Mouse (Mus musculus) embryonic facial prominence, embryonic 11.5 days (tissue): ENCODE results near the gene Tsfm. TPM values are rescaled to one million over a fixed set of nuclear protein-coding genes. Genes with fewer than 3 reads are reported as not detected.

Experiments
- ATAC-seq: fragments of 200-750 bp; cut with Nextera tagmentation; replicated peaks from 2 replicates; pipeline ENCODE4 v1.8.0; 2017; ENCODE audit warnings: low read depth; ENCODE audit not compliant: insufficient number of reproducible peaks, low FRiP score, low TSS enrichment
- DNase-seq: peaks from one replicate; pipeline ENCODE4 v3.0.0-alpha.2; 2015; ENCODE audit warnings: low spot score
- H3K27ac ChIP-seq: fragments of 300-500 bp; sonication (generic); replicated peaks from 2 replicates; pipeline ENCODE4 v1.5.1; 2014; ENCODE audit warnings: mild to moderate bottlenecking, low read depth, low read length, control low read depth
- H3K27me3 ChIP-seq: fragments of 300-500 bp; sonication (generic); 2 replicates; pipeline ENCODE4 v1.6.1; 2014; ENCODE audit warnings: mild to moderate bottlenecking, low read length, moderate library complexity, mixed read lengths; ENCODE audit not compliant: control insufficient read depth, insufficient read depth
- H3K36me3 ChIP-seq: fragments of 300-500 bp; sonication (generic); replicated peaks from 2 replicates; pipeline ENCODE4 v1.6.1; 2014; ENCODE audit warnings: low read depth, mild to moderate bottlenecking, low read length, moderate library complexity, mixed read lengths; ENCODE audit not compliant: control insufficient read depth, insufficient read depth
- H3K4me1 ChIP-seq: fragments of 300-500 bp; sonication (generic); 2 replicates; pipeline ENCODE4 v1.6.1; 2014; ENCODE audit warnings: low read length, mixed read lengths; ENCODE audit not compliant: control insufficient read depth, insufficient read depth
- H3K4me2 ChIP-seq: fragments of 300-500 bp; sonication (generic); 2 replicates; pipeline ENCODE4 v1.6.1; 2014; ENCODE audit warnings: low read depth, mild to moderate bottlenecking, control low read depth, low read length, moderate library complexity
- H3K4me3 ChIP-seq: fragments of 300-500 bp; sonication (generic); 2 replicates; pipeline ENCODE4 v1.5.1; 2014; ENCODE audit warnings: low read depth, low read length, control low read depth
- H3K9ac ChIP-seq: fragments of 300-500 bp; sonication (generic); replicated peaks from 2 replicates; pipeline ENCODE4 v1.6.1; 2014; ENCODE audit warnings: mild to moderate bottlenecking, control low read depth, low read length
- H3K9me3 ChIP-seq: fragments of 300-500 bp; sonication (generic); replicated peaks from 2 replicates; pipeline ENCODE4 v1.6.1; 2016; ENCODE audit warnings: mild to moderate bottlenecking, low read length, inconsistent platforms, mixed read lengths; ENCODE audit not compliant: control insufficient read depth
- WGBS: fragments of 180-500 bp; shearing (Covaris S2); extraction: QIAGEN DNeasy Blood & Tissue Kit; methylation state at CpG from one replicate; pipeline ENCODE4 v1.1.7; 2014; 5-methylcytosine and 5-hydroxymethylcytosine counted together
- polyA plus RNA-seq: library from polyadenylated mRNA; unstranded; fragments of >200 nt; fragmentation: Nextera tagmentation; extraction: Ambion mirVana; gene quantifications from 2 replicates; pipeline ENCODE4 v1.2.1, GENCODE M21; 2014

Tsfm gene
- polyA plus RNA-seq, 1 experiment from 2014 or later: 88.5 TPM

GRCm38 (mm10) chr10:127018422-127018821, 12.2 kb downstream of the Tsfm start:
- Histone ChIP-seq H3K4me2 (no peak overlapping the region), H3K27me3 (no peaks in the 10 kb centered on the region), H3K9me3 (no peaks in the 10 kb centered on the region), H3K36me3 (peaks cover 4% of the 10 kb centered on the region), H3K9ac (no peak overlapping the region), H3K4me1 (no peaks in the 10 kb centered on the region), H3K27ac (no peak overlapping the region), H3K4me3 (no peak overlapping the region)
- DNase-seq: no peak
- 78% methylated on average over 16 of the region's 16 CpGs for WGBS
- ATAC-seq: no peak

GRCm38 (mm10) chr10:127017071-127017470, 13.6 kb downstream of the Tsfm start:
- H3K27me3 ChIP-seq: no peaks in the 10 kb centered on the region
- DNase-seq: no peak
- H3K4me1 ChIP-seq: no peaks in the 10 kb centered on the region
- 8% methylated on average over 2 of the region's 2 CpGs for WGBS
- no peak overlapping the region for H3K4me2 ChIP-seq
- no peaks in the 10 kb centered on the region for H3K9me3 ChIP-seq
- no peak overlapping the region for H3K27ac ChIP-seq
- H3K9ac ChIP-seq: no peak overlapping the region; the same call in 1 of the 2 replicates
- no peak for ATAC-seq
- peaks cover 4% of the 10 kb centered on the region for H3K36me3 ChIP-seq
- H3K4me3 ChIP-seq: no peak overlapping the region

GRCm38 (mm10) chr10:127016488-127016887, 14.2 kb downstream of the Tsfm start:
- Histone ChIP-seq H3K4me2 (no peak overlapping the region), H3K36me3 (no peaks in the 10 kb centered on the region), H3K27ac (no peak overlapping the region), H3K9me3 (no peaks in the 10 kb centered on the region), H3K9ac (no peak overlapping the region; the same call in 1 of the 2 replicates), H3K27me3 (no peaks in the 10 kb centered on the region), H3K4me1 (no peaks in the 10 kb centered on the region), H3K4me3 (no peak overlapping the region)
- 52% methylated on average over 5 of the region's 5 CpGs for WGBS
- DNase-seq (peak; percentile 49), ATAC-seq (no peak)

GRCm38 (mm10) chr10:127003806-127004205, 26.8 kb downstream of the Tsfm start:
- no peak overlapping the region for H3K4me2 ChIP-seq
- H3K9me3 ChIP-seq: no peaks in the 10 kb centered on the region
- no peak overlapping the region for H3K4me3 ChIP-seq
- no peak for ATAC-seq
- H3K27ac ChIP-seq: no peak overlapping the region
- 82% methylated on average over 7 of the region's 7 CpGs for WGBS
- no peaks in the 10 kb centered on the region for H3K4me1 ChIP-seq
- H3K36me3 ChIP-seq: no peaks in the 10 kb centered on the region; the same call in 1 of the 2 replicates
- no peak overlapping the region for H3K9ac ChIP-seq
- DNase-seq: no peak
- H3K27me3 ChIP-seq: no peaks in the 10 kb centered on the region

- Histone ChIP-seq H3K27ac (no peak overlapping the region), H3K9ac (no peak overlapping the region), H3K36me3 (peaks cover 2% of the 10 kb centered on the region), H3K9me3 (no peaks in the 10 kb centered on the region), H3K4me3 (no peak overlapping the region), H3K4me2 (no peak overlapping the region), H3K27me3 (no peaks in the 10 kb centered on the region), H3K4me1 (no peaks in the 10 kb centered on the region)
- WGBS: 87% methylated on average over 8 of the region's 8 CpGs
- ATAC-seq: no peak
- no peak for DNase-seq
Observed at GRCm38 (mm10) chr10:127003334-127003733, 27.3 kb downstream of the Tsfm start.

GRCm38 (mm10) chr10:127002765-127003164, 27.9 kb downstream of the Tsfm start:
- WGBS: 90% methylated on average over 5 of the region's 5 CpGs
- no peak for ATAC-seq
- no peaks in the 10 kb centered on the region for H3K27me3 ChIP-seq
- no peak overlapping the region for H3K4me2 ChIP-seq
- no peaks in the 10 kb centered on the region for H3K9me3 ChIP-seq
- no peak overlapping the region for H3K4me3 ChIP-seq
- H3K4me1 ChIP-seq: no peaks in the 10 kb centered on the region
- no peak overlapping the region for H3K27ac ChIP-seq
- no peak for DNase-seq
- no peak overlapping the region for H3K9ac ChIP-seq
- H3K36me3 ChIP-seq: peaks cover 5% of the 10 kb centered on the region

- no peak for ATAC-seq
- Histone ChIP-seq H3K36me3 (peaks cover 8% of the 10 kb centered on the region), H3K4me3 (no peak overlapping the region), H3K9me3 (no peaks in the 10 kb centered on the region), H3K9ac (no peak overlapping the region), H3K4me1 (no peaks in the 10 kb centered on the region), H3K4me2 (no peak overlapping the region), H3K27me3 (no peaks in the 10 kb centered on the region), H3K27ac (no peak overlapping the region)
- WGBS: 72% methylated on average over 1 of the region's 1 CpGs
- no peak for DNase-seq
Observed at GRCm38 (mm10) chr10:127002056-127002455, 28.6 kb downstream of the Tsfm start.

- H3K4me3 ChIP-seq: no peak overlapping the region
- H3K9ac ChIP-seq: no peak overlapping the region
- no peaks in the 10 kb centered on the region for H3K27me3 ChIP-seq
- no peak overlapping the region for H3K27ac ChIP-seq
- 85% methylated on average over 9 of the region's 9 CpGs for WGBS
- peaks cover 8% of the 10 kb centered on the region for H3K36me3 ChIP-seq
- ATAC-seq (no peak), DNase-seq (no peak)
- no peak overlapping the region for H3K4me2 ChIP-seq
- no peaks in the 10 kb centered on the region for H3K9me3 ChIP-seq
- H3K4me1 ChIP-seq: no peaks in the 10 kb centered on the region
Observed at GRCm38 (mm10) chr10:127001297-127001696, 29.3 kb downstream of the Tsfm start.
